Mouse (Mus musculus): ENCODE measurements around the gene Fgfr4.

GRCm38 (mm10) chr13:55212361-55213137 lies 60.1 kb downstream of the Fgfr4 start:
- TF ChIP-seq POLR2AphosphoS5 (IDR thresholded peaks at IDR 0.05; ENCODE audit: insufficient replicate concordance, low read depth, low read length): no peak
- no peak for TF ChIP-seq CTCF (IDR thresholded peaks at IDR 0.05; ENCODE audit: low read depth, low read length)
- TF ChIP-seq GATA1 (IDR thresholded peaks at IDR 0.05; ENCODE audit: borderline replicate concordance, low read length): no peak

Measured in G1E (cell line).